Mouse (Mus musculus): ENCODE results near the gene Cyp8b1. TPM values are rescaled to one million over a fixed set of nuclear protein-coding genes. Genes with fewer than 3 reads are reported as not detected.

Cyp8b1 gene
- polyA plus RNA-seq, 1 experiment from 2014 or later = 0.10 TPM

DNA sequence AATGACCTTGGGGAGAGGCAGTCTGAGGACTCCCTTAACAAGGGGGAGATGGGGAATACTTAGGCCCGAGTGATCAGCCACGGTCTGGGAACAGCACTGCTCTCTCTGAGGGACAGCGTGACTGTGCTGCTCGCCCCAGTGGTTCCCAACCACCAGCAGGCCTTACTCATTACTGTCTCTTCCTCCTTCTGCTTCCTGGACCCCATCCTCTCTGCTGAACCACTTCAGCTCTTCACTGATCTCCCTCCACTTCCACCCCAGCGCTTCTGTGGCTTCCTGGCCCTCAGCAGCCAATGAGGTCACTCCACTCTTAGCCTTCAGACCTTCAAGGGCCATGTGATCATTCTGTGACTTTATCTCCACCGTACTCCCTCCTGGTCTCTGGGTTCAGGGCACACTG, 6.5 kb downstream of the Cyp8b1 start:
- no peak overlapping the region for H3K9ac ChIP-seq (replicated peaks; ENCODE audit: low read depth)
- no peaks in the 10 kb centered on the region for H3K4me1 ChIP-seq (ENCODE audit: insufficient read depth, low read depth, low read length)
- ATAC-seq = no peak
- no peaks in the 10 kb centered on the region for H3K9me3 ChIP-seq (ENCODE audit: low read length)
- no peak overlapping the region for H3K4me2 ChIP-seq (replicated peaks; ENCODE audit: low read depth, low read length)
- no peak overlapping the region for H3K4me3 ChIP-seq (ENCODE audit: low read depth, low read length)
- WGBS = 63% methylated on average over 6 of the region's 6 CpGs
- no peaks in the 10 kb centered on the region for H3K27me3 ChIP-seq (replicated peaks; ENCODE audit: insufficient read depth, low read length)
- H3K27ac ChIP-seq (ENCODE audit: low read length) = no peak overlapping the region
- no peaks in the 10 kb centered on the region for H3K36me3 ChIP-seq (ENCODE audit: insufficient read depth, low read length)
- TF ChIP-seq EP300 (IDR thresholded peaks at IDR 0.05) = no peak
- no peak for TF ChIP-seq CTCF (IDR thresholded peaks at IDR 0.05)
- DNase-seq (ENCODE audit: low spot score) = no peak

DNA sequence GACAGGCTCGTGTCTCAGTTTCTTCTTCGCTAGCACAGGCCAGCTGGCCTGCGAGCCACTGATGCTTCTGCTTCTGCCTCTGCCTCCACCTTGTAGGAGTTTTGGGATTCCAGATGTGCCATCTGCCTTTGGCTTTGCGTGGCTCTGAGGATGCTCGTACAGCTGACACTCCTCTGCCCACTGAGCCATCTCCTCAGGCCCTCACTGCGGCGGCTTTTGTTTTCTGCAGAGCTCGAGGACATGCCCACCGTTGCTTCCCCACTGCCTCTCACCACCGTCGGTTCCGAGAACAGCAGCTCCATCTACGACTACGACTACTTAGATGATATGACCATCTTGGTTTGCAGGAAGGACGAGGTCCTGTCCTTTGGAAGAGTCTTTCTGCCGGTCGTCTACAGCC, 7.8 kb downstream of the Cyp8b1 start:
- no peak for ATAC-seq
- no peak for TF ChIP-seq EP300 (IDR thresholded peaks at IDR 0.05)
- TF ChIP-seq CTCF (IDR thresholded peaks at IDR 0.05) = no peak
- no peak overlapping the region for H3K27ac ChIP-seq (ENCODE audit: low read length)
- H3K36me3 ChIP-seq (ENCODE audit: insufficient read depth, low read length) = no peaks in the 10 kb centered on the region
- no peaks in the 10 kb centered on the region for H3K4me1 ChIP-seq (ENCODE audit: insufficient read depth, low read depth, low read length)
- no peaks in the 10 kb centered on the region for H3K9me3 ChIP-seq (ENCODE audit: low read length)
- WGBS = 86% methylated on average over 17 of the region's 17 CpGs
- no peak overlapping the region for H3K4me2 ChIP-seq (replicated peaks; ENCODE audit: low read depth, low read length)
- DNase-seq (ENCODE audit: low spot score) = no peak
- H3K27me3 ChIP-seq (replicated peaks; ENCODE audit: insufficient read depth, low read length) = no peaks in the 10 kb centered on the region
- H3K9ac ChIP-seq (replicated peaks; ENCODE audit: low read depth) = no peak overlapping the region
- H3K4me3 ChIP-seq (ENCODE audit: low read depth, low read length) = no peak overlapping the region

DNA sequence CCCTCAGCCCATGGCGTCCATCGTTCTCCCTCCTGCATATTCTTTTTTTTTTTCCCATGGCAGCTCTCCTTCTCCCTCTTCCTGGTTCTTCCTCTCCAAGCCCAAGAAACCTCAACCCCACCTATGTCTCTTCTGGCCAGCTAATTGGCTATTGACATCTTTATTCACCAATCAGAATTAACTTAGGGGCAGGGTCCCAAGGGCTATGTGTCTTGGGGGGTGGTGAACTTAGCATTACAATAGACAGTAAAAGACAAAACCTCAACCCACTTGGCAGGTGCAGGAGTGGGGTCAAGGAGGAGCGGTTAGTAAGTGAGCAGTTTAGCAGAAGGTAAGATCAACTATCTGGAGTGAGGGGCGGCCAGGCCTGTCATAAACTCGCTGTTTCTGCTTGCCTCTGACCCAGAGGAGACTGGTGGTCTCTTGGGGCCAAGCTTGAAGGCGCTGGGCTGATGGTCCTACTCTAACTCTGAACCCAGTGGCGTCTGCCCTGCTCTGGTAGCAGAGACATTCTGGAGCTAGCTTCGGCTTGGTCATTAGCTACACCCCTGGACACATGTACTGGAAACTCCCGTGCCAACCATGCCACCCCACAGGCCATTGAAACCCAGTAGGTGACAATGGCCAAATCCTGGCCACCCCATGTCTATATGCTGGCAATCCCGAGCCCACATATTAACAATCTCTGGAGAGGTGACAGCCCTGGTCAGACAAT, 8.6 kb downstream of the Cyp8b1 start:
- no peak overlapping the region for H3K4me2 ChIP-seq (replicated peaks; ENCODE audit: low read depth, low read length)
- H3K27me3 ChIP-seq (replicated peaks; ENCODE audit: insufficient read depth, low read length) = no peaks in the 10 kb centered on the region
- no peak for DNase-seq (ENCODE audit: low spot score)
- H3K9ac ChIP-seq (replicated peaks; ENCODE audit: low read depth) = no peak overlapping the region
- 71% methylated on average over 10 of the region's 10 CpGs for WGBS
- H3K27ac ChIP-seq (ENCODE audit: low read length) = no peak overlapping the region
- no peak overlapping the region for H3K4me3 ChIP-seq (ENCODE audit: low read depth, low read length)
- no peaks in the 10 kb centered on the region for H3K36me3 ChIP-seq (ENCODE audit: insufficient read depth, low read length)
- TF ChIP-seq CTCF (IDR thresholded peaks at IDR 0.05) = no peak
- TF ChIP-seq EP300 (IDR thresholded peaks at IDR 0.05) = no peak
- no peaks in the 10 kb centered on the region for H3K9me3 ChIP-seq (ENCODE audit: low read length)
- H3K4me1 ChIP-seq (ENCODE audit: insufficient read depth, low read depth, low read length) = no peaks in the 10 kb centered on the region
- ATAC-seq = no peak

DNA sequence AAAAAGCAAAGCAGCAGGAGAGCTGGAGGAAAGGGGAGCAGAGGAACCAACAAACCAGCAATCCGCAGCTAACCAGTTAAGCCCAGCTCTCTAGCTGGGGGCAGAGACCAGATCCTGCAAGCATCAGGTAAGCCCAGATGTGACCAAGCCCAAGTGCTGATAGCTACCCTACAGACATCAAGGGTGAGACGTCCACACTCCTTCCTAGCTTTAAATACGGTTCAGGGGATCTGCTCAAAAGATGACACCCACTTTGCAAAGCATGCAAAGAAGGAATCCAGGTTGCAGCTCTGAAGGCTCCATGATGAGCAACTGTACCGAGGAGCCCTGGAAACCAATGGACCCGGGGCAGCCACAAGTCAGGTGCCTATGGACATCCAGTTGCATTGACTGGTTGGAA, 9.6 kb downstream of the Cyp8b1 start:
- no peaks in the 10 kb centered on the region for H3K9me3 ChIP-seq (ENCODE audit: low read length)
- WGBS = 77% methylated on average over 5 of the region's 5 CpGs
- H3K27me3 ChIP-seq (replicated peaks; ENCODE audit: insufficient read depth, low read length) = no peaks in the 10 kb centered on the region
- DNase-seq (ENCODE audit: low spot score) = no peak
- H3K4me3 ChIP-seq (ENCODE audit: low read depth, low read length) = no peak overlapping the region
- H3K36me3 ChIP-seq (ENCODE audit: insufficient read depth, low read length) = no peaks in the 10 kb centered on the region
- H3K4me2 ChIP-seq (replicated peaks; ENCODE audit: low read depth, low read length) = no peak overlapping the region
- no peak overlapping the region for H3K27ac ChIP-seq (ENCODE audit: low read length)
- no peak for TF ChIP-seq EP300 (IDR thresholded peaks at IDR 0.05)
- TF ChIP-seq CTCF (IDR thresholded peaks at IDR 0.05) = no peak
- no peak overlapping the region for H3K9ac ChIP-seq (replicated peaks; ENCODE audit: low read depth)
- no peak for ATAC-seq
- no peaks in the 10 kb centered on the region for H3K4me1 ChIP-seq (ENCODE audit: insufficient read depth, low read depth, low read length)

- WGBS = 72% methylated on average over 4 of the region's 4 CpGs
- Histone ChIP-seq H3K27me3 (replicated peaks; ENCODE audit: insufficient read depth, low read length) (no peaks in the 10 kb centered on the region), H3K4me1 (ENCODE audit: insufficient read depth, low read depth, low read length) (no peaks in the 10 kb centered on the region), H3K36me3 (ENCODE audit: insufficient read depth, low read length) (no peaks in the 10 kb centered on the region), H3K27ac (ENCODE audit: low read length) (no peak overlapping the region), H3K4me2 (replicated peaks; ENCODE audit: low read depth, low read length) (no peak overlapping the region), H3K9me3 (ENCODE audit: low read length) (no peaks in the 10 kb centered on the region), H3K9ac (replicated peaks; ENCODE audit: low read depth) (no peak overlapping the region), H3K4me3 (ENCODE audit: low read depth, low read length) (no peak overlapping the region)
- ATAC-seq = no peak
- TF ChIP-seq EP300 (IDR thresholded peaks at IDR 0.05) (no peak), CTCF (IDR thresholded peaks at IDR 0.05) (no peak)
- DNase-seq (ENCODE audit: low spot score) = no peak
Measured at GRCm38 (mm10) chr9:121905556-121906185, 10.4 kb downstream of the Cyp8b1 start.

- 81% methylated on average over 7 of the region's 7 CpGs for WGBS
- H3K4me2 ChIP-seq (replicated peaks; ENCODE audit: low read depth, low read length) = no peak overlapping the region
- H3K27me3 ChIP-seq (replicated peaks; ENCODE audit: insufficient read depth, low read length) = no peaks in the 10 kb centered on the region
- no peak overlapping the region for H3K27ac ChIP-seq (ENCODE audit: low read length)
- no peaks in the 10 kb centered on the region for H3K9me3 ChIP-seq (ENCODE audit: low read length)
- no peak overlapping the region for H3K4me3 ChIP-seq (ENCODE audit: low read depth, low read length)
- no peaks in the 10 kb centered on the region for H3K36me3 ChIP-seq (ENCODE audit: insufficient read depth, low read length)
- ATAC-seq (no peak), DNase-seq (ENCODE audit: low spot score) (no peak)
- H3K9ac ChIP-seq (replicated peaks; ENCODE audit: low read depth) = no peak overlapping the region
- TF ChIP-seq EP300 (IDR thresholded peaks at IDR 0.05) (no peak), CTCF (IDR thresholded peaks at IDR 0.05) (no peak)
- H3K4me1 ChIP-seq (ENCODE audit: insufficient read depth, low read depth, low read length) = no peaks in the 10 kb centered on the region
Measured at GRCm38 (mm10) chr9:121904946-121905345, 11.2 kb downstream of the Cyp8b1 start.

Measured in lung, postnatal 0 days (tissue).